Mouse (Mus musculus) heart, embryonic 12.5 days (tissue): ENCODE data around the gene Rsph9. TPM values are rescaled to one million over a fixed set of nuclear protein-coding genes. Genes with fewer than 3 reads are reported as not detected.
A peak's percentile ranks its signal among the peaks of the same experiment; 100 is the strongest.

Experiments
- ATAC-seq: fragments of 200-750 bp; cut with Nextera tagmentation; 2 replicates; pipeline ENCODE4 v1.8.0; 2017; ENCODE audit warnings: moderate TSS enrichment, moderate library complexity; ENCODE audit not compliant: insufficient number of reproducible peaks, low FRiP score
- H3K27ac ChIP-seq: fragments of 300-500 bp; sonication (generic); 2 replicates; pipeline ENCODE4 v1.5.1; 2016; ENCODE audit warnings: mild to moderate bottlenecking, moderate library complexity; ENCODE audit not compliant: poor library complexity, severe bottlenecking
- H3K27me3 ChIP-seq: fragments of 300-500 bp; sonication (generic); replicated peaks from 2 replicates; pipeline ENCODE4 v1.6.1; 2016; ENCODE audit warnings: mild to moderate bottlenecking, moderate library complexity
- H3K36me3 ChIP-seq: fragments of 300-500 bp; sonication (generic); 2 replicates; pipeline ENCODE4 v1.6.1; 2016; ENCODE audit warnings: mild to moderate bottlenecking, moderate library complexity
- H3K4me1 ChIP-seq: fragments of 300-500 bp; sonication (generic); replicated peaks from 2 replicates; pipeline ENCODE4 v1.6.1; 2016; ENCODE audit warnings: mild to moderate bottlenecking
- H3K4me2 ChIP-seq: fragments of 300-500 bp; sonication (generic); 2 replicates; pipeline ENCODE4 v1.6.1; 2016; ENCODE audit warnings: mild to moderate bottlenecking, moderate library complexity
- H3K4me3 ChIP-seq: fragments of 300-500 bp; sonication (generic); 2 replicates; pipeline ENCODE4 v1.5.1; 2016; ENCODE audit warnings: mild to moderate bottlenecking
- H3K9ac ChIP-seq: fragments of 300-500 bp; sonication (generic); 2 replicates; pipeline ENCODE4 v1.6.1; 2016; ENCODE audit warnings: mild to moderate bottlenecking, moderate library complexity
- H3K9me3 ChIP-seq: fragments of 300-500 bp; sonication (generic); replicated peaks from 2 replicates; pipeline ENCODE4 v1.6.1; 2016; ENCODE audit warnings: mild to moderate bottlenecking, moderate library complexity
- WGBS: fragments of 180-500 bp; shearing (Covaris S2); methylation state at CpG from one replicate; pipeline ENCODE4 v1.1.7; 2016; 5-methylcytosine and 5-hydroxymethylcytosine counted together
- polyA plus RNA-seq: library from polyadenylated mRNA; unstranded; fragments of >200 nt; fragmentation: Nextera tagmentation; extraction: Ambion mirVana; gene quantifications from 2 replicates; pipeline ENCODE4 v1.2.1, GENCODE M21; 2016

Gene Rsph9
- polyA plus RNA-seq, 1 experiment from 2014 or later, result 5.5 TPM

DNA sequence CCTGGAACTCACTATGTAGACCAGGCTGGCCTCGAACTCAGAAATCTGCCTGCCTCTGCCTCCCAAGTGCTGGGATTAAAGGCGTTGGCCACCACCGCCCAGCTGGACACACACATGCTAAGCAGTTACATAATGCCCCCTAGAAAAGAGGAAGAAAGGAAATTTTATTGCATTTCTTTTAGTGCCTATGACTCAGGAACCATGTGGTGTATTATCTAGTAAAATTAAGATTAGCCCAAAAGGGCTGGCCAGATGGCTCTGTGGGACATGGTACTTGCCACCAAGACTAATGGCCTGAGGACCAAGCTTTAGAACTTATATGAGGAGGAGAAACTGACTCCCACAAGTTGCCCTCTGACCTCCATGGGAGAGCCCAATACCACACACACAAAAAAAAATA is 4.1 kb downstream of the Rsph9 start:
- no peak for ATAC-seq
- H3K4me2 ChIP-seq, result no peak overlapping the region
- 84% methylated on average over 3 of the region's 3 CpGs for WGBS
- no peak overlapping the region for H3K9ac ChIP-seq
- no peak overlapping the region for H3K27ac ChIP-seq
- H3K4me1 ChIP-seq, result peaks cover 19% of the 10 kb centered on the region
- H3K36me3 ChIP-seq, result peaks cover 5% of the 10 kb centered on the region; the same call in 1 of the 2 replicates
- H3K4me3 ChIP-seq, result no peak overlapping the region
- H3K27me3 ChIP-seq, result no peaks in the 10 kb centered on the region
- no peaks in the 10 kb centered on the region for H3K9me3 ChIP-seq

DNA sequence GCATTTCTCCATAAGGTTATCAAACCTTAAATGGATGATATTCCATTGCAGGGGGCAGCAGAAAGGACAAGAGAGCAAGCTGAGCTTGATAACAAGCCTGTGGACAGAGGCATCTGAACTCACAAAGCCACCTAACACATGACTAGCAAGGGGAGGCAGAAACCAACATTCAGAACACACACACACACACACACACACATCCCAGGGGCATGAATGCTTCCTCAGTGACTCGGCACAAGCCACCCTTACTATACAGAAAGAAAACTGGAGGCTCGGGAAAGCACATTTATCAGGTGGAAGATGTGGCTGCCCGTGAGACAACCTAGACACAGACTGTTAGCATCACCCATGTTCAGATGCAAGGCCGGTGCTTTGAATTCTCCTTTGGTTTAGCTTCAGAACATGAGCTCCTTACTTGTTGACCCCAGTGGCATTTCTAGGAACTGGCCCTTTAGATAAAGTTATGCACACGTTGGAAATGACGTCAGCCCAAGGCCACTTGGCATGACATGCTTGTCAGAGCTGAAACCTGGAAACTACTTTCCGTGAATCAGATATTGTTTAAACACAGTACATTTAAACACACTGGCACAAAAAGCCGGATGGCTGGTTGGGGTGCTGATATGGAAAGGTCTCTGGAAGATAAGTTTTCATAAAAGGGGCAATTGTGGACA is 5.3 kb downstream of the Rsph9 start:
- Histone ChIP-seq H3K36me3 (peaks cover 5% of the 10 kb centered on the region; the same call in 1 of the 2 replicates), H3K9me3 (no peaks in the 10 kb centered on the region), H3K4me2 (no peak overlapping the region), H3K4me1 (peaks cover 13% of the 10 kb centered on the region), H3K27ac (no peak overlapping the region), H3K27me3 (no peaks in the 10 kb centered on the region), H3K4me3 (no peak overlapping the region), H3K9ac (no peak overlapping the region)
- ATAC-seq, result peak; percentile 58
- WGBS, result 56% methylated on average over 8 of the region's 8 CpGs

GRCm38 (mm10) chr17:46132862-46133261 is 11.2 kb downstream of the Rsph9 start:
- WGBS, result 39% methylated on average over 8 of the region's 8 CpGs
- Histone ChIP-seq H3K4me3 (no peak overlapping the region), H3K27me3 (no peaks in the 10 kb centered on the region), H3K27ac (no peak overlapping the region), H3K9me3 (no peaks in the 10 kb centered on the region), H3K4me1 (peaks cover 12% of the 10 kb centered on the region; the same call in 1 of the 2 replicates), H3K4me2 (no peak overlapping the region), H3K36me3 (peaks cover 24% of the 10 kb centered on the region), H3K9ac (no peak overlapping the region)
- no peak for ATAC-seq

DNA sequence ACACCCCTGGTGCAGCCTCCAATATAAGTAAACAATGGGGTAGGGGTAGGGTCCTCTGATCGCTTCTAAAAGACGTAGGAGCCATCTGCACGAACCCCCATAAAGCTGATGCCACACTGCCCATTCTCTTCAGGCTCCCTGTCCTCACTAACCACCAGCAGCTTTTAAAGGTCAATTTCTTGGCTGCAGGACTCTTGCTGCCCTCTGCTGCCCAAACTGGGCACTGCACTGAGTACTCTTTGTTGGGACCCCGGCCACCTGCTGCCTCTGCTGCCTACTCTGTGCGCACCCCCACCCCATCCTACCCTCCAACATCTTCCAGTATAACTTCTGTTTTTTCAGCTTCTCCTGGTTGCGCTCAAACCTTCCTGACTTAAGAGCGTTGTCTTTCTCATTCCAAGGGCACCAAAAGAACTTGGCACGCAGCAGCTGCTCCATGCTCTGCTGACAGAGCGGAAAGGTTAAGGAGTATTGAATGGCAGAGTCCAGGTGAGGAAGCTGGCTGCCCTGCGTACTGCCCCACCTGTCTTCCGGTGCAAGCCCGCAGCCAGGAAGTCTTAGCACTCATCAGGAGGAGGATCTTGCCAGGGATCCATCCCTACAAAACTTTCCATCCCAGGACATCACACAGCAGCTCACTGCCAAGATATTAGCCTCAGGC is 11.8 kb downstream of the Rsph9 start:
- ATAC-seq, result peak; percentile 16; the same call in 1 of the 2 replicates
- H3K4me2 ChIP-seq, result no peak overlapping the region
- no peak overlapping the region for H3K9ac ChIP-seq
- no peaks in the 10 kb centered on the region for H3K9me3 ChIP-seq
- WGBS, result 16% methylated on average over 12 of the region's 12 CpGs
- no peak overlapping the region for H3K27ac ChIP-seq
- H3K4me3 ChIP-seq, result no peak overlapping the region
- H3K36me3 ChIP-seq, result peaks cover 31% of the 10 kb centered on the region
- H3K4me1 ChIP-seq, result peaks cover 12% of the 10 kb centered on the region; the same call in 1 of the 2 replicates
- no peaks in the 10 kb centered on the region for H3K27me3 ChIP-seq

DNA sequence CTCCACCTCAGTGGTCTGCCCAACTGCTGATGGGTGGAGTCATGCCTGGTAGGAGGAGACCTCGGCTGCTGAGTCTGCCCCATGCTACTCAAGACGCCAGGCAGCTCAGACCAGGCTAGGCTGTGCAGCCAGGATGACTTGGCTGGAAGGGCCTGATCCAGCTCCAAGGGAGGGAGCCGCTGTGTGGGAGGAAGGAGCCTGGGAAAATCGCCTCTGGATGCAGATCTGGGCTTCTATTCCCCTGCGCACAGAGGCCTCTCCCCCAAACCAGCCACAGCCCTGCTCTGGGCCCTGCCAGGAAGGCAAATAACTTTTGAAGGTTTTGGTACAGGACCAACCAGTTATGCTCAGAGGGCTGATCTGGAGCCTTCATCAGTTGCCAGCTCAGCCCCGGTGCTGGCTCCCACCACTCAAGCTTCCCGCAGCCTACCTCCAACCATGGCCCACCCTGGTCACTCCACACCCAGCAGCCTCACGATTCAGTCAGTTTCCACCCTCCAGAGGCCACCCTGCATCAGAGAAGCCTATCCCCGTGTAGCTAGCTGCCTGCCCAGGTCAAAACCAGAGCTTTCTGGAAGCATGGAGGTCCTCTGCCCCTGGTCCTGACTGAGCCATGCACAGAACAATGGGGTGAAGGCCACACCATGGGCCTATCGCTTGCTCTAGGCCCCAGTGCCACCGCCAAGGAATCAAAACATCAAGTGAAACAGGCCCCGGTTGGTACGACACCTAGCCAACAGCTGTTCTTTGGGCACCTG is 14.1 kb downstream of the Rsph9 start:
- H3K9me3 ChIP-seq, result no peaks in the 10 kb centered on the region
- no peak overlapping the region for H3K4me2 ChIP-seq
- WGBS, result 76% methylated on average over 13 of the region's 13 CpGs
- H3K4me3 ChIP-seq, result no peak overlapping the region
- ATAC-seq, result no peak
- H3K36me3 ChIP-seq, result peaks cover 48% of the 10 kb centered on the region
- peaks cover 12% of the 10 kb centered on the region; the same call in 1 of the 2 replicates for H3K4me1 ChIP-seq
- H3K27ac ChIP-seq, result no peak overlapping the region
- H3K9ac ChIP-seq, result no peak overlapping the region
- no peaks in the 10 kb centered on the region for H3K27me3 ChIP-seq

- Histone ChIP-seq H3K36me3 (peaks cover 68% of the 10 kb centered on the region), H3K27me3 (no peaks in the 10 kb centered on the region), H3K9ac (no peak overlapping the region), H3K4me1 (peaks cover 16% of the 10 kb centered on the region; the same call in 1 of the 2 replicates), H3K9me3 (no peaks in the 10 kb centered on the region), H3K4me3 (no peak overlapping the region), H3K27ac (no peak overlapping the region), H3K4me2 (no peak overlapping the region)
- no peak for ATAC-seq
- WGBS, result 73% methylated on average over 6 of the region's 6 CpGs
Observed at GRCm38 (mm10) chr17:46127814-46128493, 16.1 kb downstream of the Rsph9 start.

DNA sequence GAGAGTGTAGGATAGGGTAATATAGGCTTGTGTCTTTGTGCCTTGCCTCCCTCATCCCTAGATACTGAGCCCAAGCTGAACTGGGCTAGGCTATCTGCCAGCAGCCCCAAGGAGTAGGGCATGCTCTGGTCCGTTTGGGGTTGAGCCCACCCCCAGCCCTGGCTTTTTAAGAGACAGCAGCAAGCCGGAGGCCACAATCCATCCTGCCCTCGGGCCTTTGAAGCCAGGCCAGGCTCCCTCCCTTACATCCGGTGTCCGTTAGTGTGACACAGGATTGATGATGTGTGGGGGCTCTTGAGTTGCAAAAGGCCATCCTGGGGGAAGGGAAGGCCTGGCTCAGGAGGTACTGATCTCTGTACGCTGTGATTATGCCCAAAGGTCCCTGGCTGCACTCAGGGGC is 17.4 kb downstream of the Rsph9 start:
- Histone ChIP-seq H3K9me3 (no peaks in the 10 kb centered on the region), H3K27ac (no peak overlapping the region), H3K36me3 (peaks cover 80% of the 10 kb centered on the region), H3K27me3 (no peaks in the 10 kb centered on the region), H3K4me2 (no peak overlapping the region), H3K9ac (no peak overlapping the region; the same call in 1 of the 2 replicates), H3K4me3 (no peak overlapping the region), H3K4me1 (peaks cover 13% of the 10 kb centered on the region; the same call in 1 of the 2 replicates)
- ATAC-seq, result no peak
- WGBS, result 71% methylated on average over 6 of the region's 6 CpGs

GRCm38 (mm10) chr17:46123953-46124700 is 19.9 kb downstream of the Rsph9 start:
- H3K27me3 ChIP-seq, result no peaks in the 10 kb centered on the region
- peaks cover 19% of the 10 kb centered on the region; the same call in 1 of the 2 replicates for H3K4me1 ChIP-seq
- ATAC-seq, result 0 out of 2 replicates have a peak, but pooled peaks have one; percentile 21
- H3K9ac ChIP-seq, result no peak overlapping the region
- H3K4me3 ChIP-seq, result no peak overlapping the region
- H3K36me3 ChIP-seq, result peaks cover 89% of the 10 kb centered on the region
- no peaks in the 10 kb centered on the region for H3K9me3 ChIP-seq
- no peak overlapping the region for H3K27ac ChIP-seq
- H3K4me2 ChIP-seq, result no peak overlapping the region
- WGBS, result 71% methylated on average over 12 of the region's 12 CpGs

DNA sequence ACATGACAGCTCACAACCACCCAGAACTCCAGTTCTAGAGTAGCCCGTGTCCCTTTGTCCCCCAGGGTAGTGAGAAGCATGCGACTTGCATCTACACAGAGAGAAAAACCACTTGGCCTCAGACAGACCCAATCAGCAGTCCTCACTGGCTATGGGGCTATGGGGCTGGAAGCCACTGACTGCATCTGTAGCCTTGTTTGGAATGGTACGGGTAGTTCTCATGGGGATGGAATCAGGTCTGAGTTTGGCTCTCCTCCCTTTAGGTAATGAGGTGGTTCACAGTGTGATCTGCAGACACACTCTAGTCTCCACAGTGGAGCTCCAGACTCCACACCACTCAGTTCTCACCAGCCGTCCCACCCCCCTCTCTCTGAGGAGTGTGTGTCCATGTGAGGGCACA is 20.7 kb downstream of the Rsph9 start:
- H3K36me3 ChIP-seq, result peaks cover 88% of the 10 kb centered on the region
- H3K4me3 ChIP-seq, result no peak overlapping the region
- WGBS, result 91% methylated on average over 4 of the region's 4 CpGs
- no peak overlapping the region for H3K9ac ChIP-seq
- no peak overlapping the region for H3K27ac ChIP-seq
- no peak for ATAC-seq
- no peak overlapping the region for H3K4me2 ChIP-seq
- no peaks in the 10 kb centered on the region for H3K27me3 ChIP-seq
- no peaks in the 10 kb centered on the region for H3K9me3 ChIP-seq
- H3K4me1 ChIP-seq, result peaks cover 22% of the 10 kb centered on the region

- Histone ChIP-seq H3K4me1 (peaks cover 27% of the 10 kb centered on the region), H3K4me2 (no peak overlapping the region), H3K4me3 (no peak overlapping the region), H3K27me3 (no peaks in the 10 kb centered on the region), H3K27ac (no peak overlapping the region), H3K9me3 (no peaks in the 10 kb centered on the region), H3K9ac (no peak overlapping the region), H3K36me3 (peaks cover 88% of the 10 kb centered on the region)
- no peak for ATAC-seq
- 90% methylated on average over 4 of the region's 4 CpGs for WGBS
Observed at GRCm38 (mm10) chr17:46122791-46123190, 21.2 kb downstream of the Rsph9 start.
